Mouse (Mus musculus) limb, embryonic 11.5 days (tissue): Measurements from ENCODE around the gene Slc39a5. TPM values are rescaled to one million over a fixed set of nuclear protein-coding genes. Genes with fewer than 3 reads are reported as not detected.

Experiments
- ATAC-seq: fragments of 200-750 bp; cut with Nextera tagmentation; 2 replicates; pipeline ENCODE4 v1.8.0; 2017; ENCODE audit warnings: low read depth; ENCODE audit not compliant: insufficient number of reproducible peaks, low FRiP score, low TSS enrichment
- DNase-seq: peaks from one replicate; pipeline ENCODE4 v3.0.0-alpha.2; 2015; ENCODE audit warnings: low spot score
- H3K27ac ChIP-seq: fragments of 300-500 bp; sonication (generic); replicated peaks from 2 replicates; pipeline ENCODE4 v1.5.1; 2014; ENCODE audit warnings: low read depth, mild to moderate bottlenecking, low read length
- H3K27me3 ChIP-seq: fragments of 300-500 bp; sonication (generic); 2 replicates; pipeline ENCODE4 v1.6.1; 2014; ENCODE audit warnings: mild to moderate bottlenecking, low read length, mixed read lengths; ENCODE audit not compliant: control insufficient read depth, insufficient read depth
- H3K36me3 ChIP-seq: fragments of 300-500 bp; sonication (generic); 2 replicates; pipeline ENCODE4 v1.6.1; 2014; ENCODE audit warnings: mild to moderate bottlenecking, low read length, moderate library complexity, mixed read lengths; ENCODE audit not compliant: control insufficient read depth, insufficient read depth
- H3K4me1 ChIP-seq: fragments of 300-500 bp; sonication (generic); 2 replicates; pipeline ENCODE4 v1.6.1; 2014; ENCODE audit warnings: low read length, mixed read lengths; ENCODE audit not compliant: control insufficient read depth, insufficient read depth
- H3K4me2 ChIP-seq: fragments of 300-500 bp; sonication (generic); 2 replicates; pipeline ENCODE4 v1.6.1; 2014; ENCODE audit warnings: low read depth, mild to moderate bottlenecking, moderate library complexity; ENCODE audit not compliant: severe bottlenecking
- H3K4me3 ChIP-seq: fragments of 300-500 bp; sonication (generic); 2 replicates; pipeline ENCODE4 v1.5.1; 2014; ENCODE audit warnings: low read depth, low read length
- H3K9ac ChIP-seq: fragments of 300-500 bp; sonication (generic); 2 replicates; pipeline ENCODE4 v1.6.1; 2014; ENCODE audit warnings: mild to moderate bottlenecking, low read length
- H3K9me3 ChIP-seq: fragments of 300-500 bp; sonication (generic); 2 replicates; pipeline ENCODE4 v1.6.1; 2016; ENCODE audit warnings: low read length; ENCODE audit not compliant: control insufficient read depth
- WGBS: fragments of 180-500 bp; shearing (Covaris S2); extraction: QIAGEN DNeasy Blood & Tissue Kit; methylation state at CpG from one replicate; pipeline ENCODE4 v1.1.7; 2014; 5-methylcytosine and 5-hydroxymethylcytosine counted together
- polyA plus RNA-seq: library from polyadenylated mRNA; unstranded; fragments of >200 nt; fragmentation: Nextera tagmentation; extraction: Ambion mirVana; gene quantifications from 2 replicates; pipeline ENCODE4 v1.2.1, GENCODE M21; 2014

Gene Slc39a5
- polyA plus RNA-seq, result 0.07 and 0.20 TPM in 2 replicates

- no peaks in the 10 kb centered on the region for H3K27me3 ChIP-seq
- H3K4me1 ChIP-seq, result peaks cover 5% of the 10 kb centered on the region; the same call in 1 of the 2 replicates
- H3K36me3 ChIP-seq, result peaks cover 3% of the 10 kb centered on the region
- H3K9ac ChIP-seq, result no peak within 1 kb of the TSS
- H3K9me3 ChIP-seq, result no peaks in the 10 kb centered on the region
- no peak for DNase-seq
- no peak within 1 kb of the TSS for H3K27ac ChIP-seq
- ATAC-seq, result no peak
- H3K4me3 ChIP-seq, result no peak within 1 kb of the TSS
- H3K4me2 ChIP-seq, result no peak within 1 kb of the TSS
- 26% methylated on average over 2 of the region's 2 CpGs for WGBS
These were observed at the start of gene Slc39a5 for GRCm38 (mm10) chr10:128401056-128401455. Slc39a5 (minus strand) TSS chr10:128401229.

GRCm38 (mm10) chr10:128445407-128445806 lies 44.4 kb upstream of the Slc39a5 start:
- Histone ChIP-seq H3K27me3 (no peaks in the 10 kb centered on the region), H3K27ac (no peak overlapping the region), H3K4me1 (no peaks in the 10 kb centered on the region), H3K36me3 (peaks cover 5% of the 10 kb centered on the region), H3K4me3 (no peak overlapping the region), H3K4me2 (no peak overlapping the region), H3K9ac (no peak overlapping the region), H3K9me3 (no peaks in the 10 kb centered on the region)
- WGBS, result 83% methylated on average over 4 of the region's 4 CpGs
- DNase-seq, result no peak
- no peak for ATAC-seq

- Histone ChIP-seq H3K27ac (no peak overlapping the region), H3K9me3 (no peaks in the 10 kb centered on the region), H3K36me3 (peaks cover 5% of the 10 kb centered on the region), H3K4me3 (no peak overlapping the region), H3K9ac (no peak overlapping the region), H3K4me1 (no peaks in the 10 kb centered on the region), H3K4me2 (no peak overlapping the region), H3K27me3 (no peaks in the 10 kb centered on the region)
- DNase-seq (no peak), ATAC-seq (no peak)
- 64% methylated on average over 6 of the region's 6 CpGs for WGBS
These were observed 43.3 kb upstream of the Slc39a5 start for GRCm38 (mm10) chr10:128444354-128444753.

GRCm38 (mm10) chr10:128442718-128443117 lies 41.7 kb upstream of the Slc39a5 start:
- Histone ChIP-seq H3K4me1 (no peaks in the 10 kb centered on the region), H3K4me3 (no peak overlapping the region), H3K27ac (no peak overlapping the region), H3K9me3 (no peaks in the 10 kb centered on the region), H3K4me2 (no peak overlapping the region), H3K36me3 (peaks cover 10% of the 10 kb centered on the region), H3K27me3 (no peaks in the 10 kb centered on the region), H3K9ac (no peak overlapping the region)
- WGBS, result 97% methylated on average over 1 of the region's 1 CpGs
- ATAC-seq, result no peak
- DNase-seq, result no peak

- ATAC-seq (no peak), DNase-seq (no peak)
- 93% methylated on average over 10 of the region's 10 CpGs for WGBS
- no peaks in the 10 kb centered on the region for H3K4me1 ChIP-seq
- no peak overlapping the region for H3K4me3 ChIP-seq
- H3K9me3 ChIP-seq, result no peaks in the 10 kb centered on the region
- no peak overlapping the region for H3K27ac ChIP-seq
- no peaks in the 10 kb centered on the region for H3K27me3 ChIP-seq
- peaks cover 16% of the 10 kb centered on the region for H3K36me3 ChIP-seq
- H3K4me2 ChIP-seq, result no peak overlapping the region
- H3K9ac ChIP-seq, result no peak overlapping the region
These were observed 40.5 kb upstream of the Slc39a5 start for GRCm38 (mm10) chr10:128441324-128442119.

- 70% methylated on average over 10 of the region's 10 CpGs for WGBS
- H3K36me3 ChIP-seq, result peaks cover 16% of the 10 kb centered on the region
- H3K27me3 ChIP-seq, result no peaks in the 10 kb centered on the region
- no peak overlapping the region for H3K4me2 ChIP-seq
- no peak overlapping the region for H3K27ac ChIP-seq
- H3K4me3 ChIP-seq, result no peak overlapping the region
- H3K9me3 ChIP-seq, result no peaks in the 10 kb centered on the region
- ATAC-seq (no peak), DNase-seq (no peak)
- no peak overlapping the region for H3K9ac ChIP-seq
- no peaks in the 10 kb centered on the region for H3K4me1 ChIP-seq
These were observed 39.4 kb upstream of the Slc39a5 start for GRCm38 (mm10) chr10:128440407-128440806.

GRCm38 (mm10) chr10:128438675-128439279 lies 37.7 kb upstream of the Slc39a5 start:
- DNase-seq, result no peak
- Histone ChIP-seq H3K9me3 (no peaks in the 10 kb centered on the region), H3K36me3 (peaks cover 17% of the 10 kb centered on the region), H3K9ac (no peak overlapping the region), H3K4me2 (no peak overlapping the region), H3K27me3 (no peaks in the 10 kb centered on the region), H3K4me3 (no peak overlapping the region), H3K4me1 (no peaks in the 10 kb centered on the region), H3K27ac (no peak overlapping the region)
- WGBS, result 65% methylated on average over 10 of the region's 10 CpGs
- ATAC-seq, result no peak

GRCm38 (mm10) chr10:128436376-128436775 lies 35.3 kb upstream of the Slc39a5 start:
- no peak overlapping the region for H3K9ac ChIP-seq
- H3K9me3 ChIP-seq, result no peaks in the 10 kb centered on the region
- WGBS, result 91% methylated on average over 8 of the region's 8 CpGs
- H3K27me3 ChIP-seq, result no peaks in the 10 kb centered on the region
- no peak overlapping the region for H3K27ac ChIP-seq
- no peak overlapping the region for H3K4me2 ChIP-seq
- DNase-seq, result no peak
- no peaks in the 10 kb centered on the region for H3K4me1 ChIP-seq
- ATAC-seq, result no peak
- H3K4me3 ChIP-seq, result no peak overlapping the region
- H3K36me3 ChIP-seq, result peaks cover 19% of the 10 kb centered on the region
